Mouse (Mus musculus) heart, adult 2 months (tissue): ENCODE measurements around the gene Gm49403.

ENCODE experiments used
- CTCF ChIP-seq: fragments of 200-600 bp; IDR thresholded peaks from 2 replicates; pipeline ENCODE4 v1.8.1; 2022; ENCODE audit warnings: antibody characterized with exemption, mild to moderate bottlenecking, moderate library complexity
- EP300 ChIP-seq: fragments of 200-500 bp; IDR thresholded peaks from 2 replicates; pipeline ENCODE4 v1.6.1; 2011; ENCODE audit warnings: low read depth, low read length, control low read depth; ENCODE audit not compliant: insufficient read depth

- TF ChIP-seq CTCF: no peak
- peak; percentile 81 for TF ChIP-seq EP300
These were observed 9.4 kb downstream of the Gm49403 start, which contains the start of gene Ints5 for GRCm38 (mm10) chr19:8892829-8893766.
